Mouse (Mus musculus): ENCODE measurements around the gene Ptprcap. TPM values are rescaled to one million over a fixed set of nuclear protein-coding genes. Genes with fewer than 3 reads are reported as not detected.
A peak's percentile ranks its signal among the peaks of the same experiment; 100 is the strongest.

Ptprcap gene
- total and polyA plus RNA-seq, 3 experiments = 1.1 to 6.4 (median 1.7) TPM

- H3K27me3 ChIP-seq (ENCODE audit: control insufficient read depth, insufficient read depth, low read length) = no peaks in the 10 kb centered on the region
- peak within 1 kb of the TSS; percentile 98 for H3K4me3 ChIP-seq
- peaks cover 11% of the 10 kb centered on the region for H3K36me3 ChIP-seq (ENCODE audit: control insufficient read depth, insufficient read depth, low read length)
- TF ChIP-seq POLR2A (IDR thresholded peaks at IDR 0.05; ENCODE audit: insufficient read depth, low read depth, low read length) (no peak), CTCF (IDR thresholded peaks at IDR 0.05) (no peak), EP300 (IDR thresholded peaks at IDR 0.05; ENCODE audit: insufficient read depth, low read depth, low read length) (no peak)
- peaks cover 5% of the 10 kb centered on the region; the same call in 1 of the 2 replicates for H3K79me2 ChIP-seq (replicated peaks; ENCODE audit: control insufficient read depth, insufficient read depth, low read length)
- peak within 1 kb of the TSS; percentile 96 for H3K27ac ChIP-seq
- intact Hi-C loops (cut with DNase I) = no loop called here
- H3K4me1 ChIP-seq (ENCODE audit: control insufficient read depth, insufficient read depth, low read length) = peaks cover 7% of the 10 kb centered on the region
- 57% methylated on average over 4 of the region's 4 CpGs for WGBS
- DNase-seq = peak in 1 of 2 experiments; percentile 75
- H3K9ac ChIP-seq (ENCODE audit: low read depth, low read length) = peak within 1 kb of the TSS; percentile 99
Observed at GRCm38 (mm10) chr19:4190831-4191334, 37.5 kb downstream of the Ptprcap start, which contains the start of gene Tbc1d10c. TSS of gene Tbc1d10c (minus strand) at chr19:4191284.

GRCm38 (mm10) chr19:4191528-4192250 is 38.3 kb downstream of the Ptprcap start, which contains the start of gene Ppp1ca:
TSS of gene Ppp1ca (plus strand) at chr19:4192065.
- intact Hi-C loops (cut with DNase I) = loop anchor here (1.0 kb wide), 2 partner anchors 10 to 21 kb away; partner anchors contain the start of gene Rad9a
- peaks cover 8% of the 10 kb centered on the region for H3K4me1 ChIP-seq (ENCODE audit: control insufficient read depth, insufficient read depth, low read length)
- WGBS = 2% methylated on average over 45 of the region's 47 CpGs
- DNase-seq = peak; percentile 96 to 98
- H3K27ac ChIP-seq = peak within 1 kb of the TSS; percentile 96
- TF ChIP-seq CTCF (IDR thresholded peaks at IDR 0.05) (peak; percentile 84), POLR2A (IDR thresholded peaks at IDR 0.05; ENCODE audit: insufficient read depth, low read depth, low read length) (peak; percentile 79), EP300 (IDR thresholded peaks at IDR 0.05; ENCODE audit: insufficient read depth, low read depth, low read length) (0 out of 2 replicates have a peak, but pooled peaks have one; percentile 41)
- H3K36me3 ChIP-seq (ENCODE audit: control insufficient read depth, insufficient read depth, low read length) = peaks cover 12% of the 10 kb centered on the region
- peak within 1 kb of the TSS; percentile 99 for H3K9ac ChIP-seq (ENCODE audit: low read depth, low read length)
- H3K79me2 ChIP-seq (replicated peaks; ENCODE audit: control insufficient read depth, insufficient read depth, low read length) = peaks cover 5% of the 10 kb centered on the region; the same call in 1 of the 2 replicates
- no peaks in the 10 kb centered on the region for H3K27me3 ChIP-seq (ENCODE audit: control insufficient read depth, insufficient read depth, low read length)
- H3K4me3 ChIP-seq = peak within 1 kb of the TSS; percentile 98

DNA sequence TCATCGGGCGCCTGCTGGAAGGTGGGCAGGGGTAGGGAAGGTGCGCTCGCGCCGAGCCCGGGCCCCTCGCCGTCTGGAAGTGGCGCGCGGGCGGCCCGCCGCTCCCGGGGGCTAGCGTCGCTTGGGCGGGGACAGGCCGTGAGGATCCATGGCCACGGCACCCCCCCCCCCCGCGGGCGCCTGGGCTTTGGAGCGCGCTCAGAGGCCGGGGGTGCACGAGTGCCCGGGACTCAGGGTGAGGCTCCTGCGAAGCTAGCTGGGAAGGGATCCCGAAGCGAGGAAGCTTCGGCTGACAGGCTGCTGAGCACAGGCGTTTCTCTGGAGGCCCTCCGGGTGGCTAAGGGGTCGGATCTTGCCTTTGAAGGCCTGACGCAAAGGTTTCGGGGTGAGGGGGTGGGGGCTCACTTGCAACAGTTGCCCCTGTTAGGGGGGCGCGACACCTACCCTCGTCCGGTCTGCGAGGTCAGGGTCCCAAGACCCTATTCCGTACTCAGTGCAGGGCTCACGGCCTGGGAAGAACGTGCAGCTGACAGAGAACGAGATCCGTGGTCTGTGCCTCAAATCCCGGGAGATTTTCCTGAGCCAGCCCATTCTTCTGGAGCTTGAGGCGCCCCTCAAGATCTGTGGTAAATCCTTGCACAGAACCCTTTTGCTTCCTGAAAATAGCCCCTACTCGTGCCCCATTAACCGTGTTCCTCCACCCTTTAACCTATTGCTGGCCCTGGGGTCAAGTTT is 39.0 kb downstream of the Ptprcap start:
- Histone ChIP-seq H3K27me3 (ENCODE audit: control insufficient read depth, insufficient read depth, low read length) (no peaks in the 10 kb centered on the region), H3K27ac (peak overlapping the region; percentile 96), H3K36me3 (ENCODE audit: control insufficient read depth, insufficient read depth, low read length) (peaks cover 12% of the 10 kb centered on the region), H3K9ac (ENCODE audit: low read depth, low read length) (peak overlapping the region; percentile 99), H3K4me1 (ENCODE audit: control insufficient read depth, insufficient read depth, low read length) (peaks cover 10% of the 10 kb centered on the region), H3K79me2 (replicated peaks; ENCODE audit: control insufficient read depth, insufficient read depth, low read length) (peaks cover 5% of the 10 kb centered on the region; the same call in 1 of the 2 replicates), H3K4me3 (peak overlapping the region; percentile 98)
- DNase-seq = peak in 1 of 2 experiments; percentile 45
- TF ChIP-seq POLR2A (IDR thresholded peaks at IDR 0.05; ENCODE audit: insufficient read depth, low read depth, low read length) (no peak), EP300 (IDR thresholded peaks at IDR 0.05; ENCODE audit: insufficient read depth, low read depth, low read length) (no peak), CTCF (IDR thresholded peaks at IDR 0.05) (no peak)
- intact Hi-C loops (cut with DNase I) = loop anchor here (1.0 kb wide), 2 partner anchors 9 to 22 kb away; partner anchors contain the start of gene Rad9a
- under 1% methylated on average over 46 of the region's 52 CpGs for WGBS

- intact Hi-C loops (cut with DNase I) = no loop called here
- Histone ChIP-seq H3K36me3 (ENCODE audit: control insufficient read depth, insufficient read depth, low read length) (peaks cover 12% of the 10 kb centered on the region), H3K4me3 (peak overlapping the region; percentile 98), H3K27ac (peak overlapping the region; percentile 96; the same call in 1 of the 2 replicates), H3K4me1 (ENCODE audit: control insufficient read depth, insufficient read depth, low read length) (peaks cover 10% of the 10 kb centered on the region), H3K79me2 (replicated peaks; ENCODE audit: control insufficient read depth, insufficient read depth, low read length) (peaks cover 5% of the 10 kb centered on the region; the same call in 1 of the 2 replicates), H3K9ac (ENCODE audit: low read depth, low read length) (peak overlapping the region; percentile 99), H3K27me3 (ENCODE audit: control insufficient read depth, insufficient read depth, low read length) (no peaks in the 10 kb centered on the region)
- TF ChIP-seq POLR2A (IDR thresholded peaks at IDR 0.05; ENCODE audit: insufficient read depth, low read depth, low read length) = no peak
- TF ChIP-seq CTCF (IDR thresholded peaks at IDR 0.05) = no peak
- TF ChIP-seq EP300 (IDR thresholded peaks at IDR 0.05; ENCODE audit: insufficient read depth, low read depth, low read length) = no peak
- WGBS = 44% methylated on average over 6 of the region's 6 CpGs
- no peak for DNase-seq
Observed at GRCm38 (mm10) chr19:4193129-4193528, 39.7 kb downstream of the Ptprcap start.

DNA sequence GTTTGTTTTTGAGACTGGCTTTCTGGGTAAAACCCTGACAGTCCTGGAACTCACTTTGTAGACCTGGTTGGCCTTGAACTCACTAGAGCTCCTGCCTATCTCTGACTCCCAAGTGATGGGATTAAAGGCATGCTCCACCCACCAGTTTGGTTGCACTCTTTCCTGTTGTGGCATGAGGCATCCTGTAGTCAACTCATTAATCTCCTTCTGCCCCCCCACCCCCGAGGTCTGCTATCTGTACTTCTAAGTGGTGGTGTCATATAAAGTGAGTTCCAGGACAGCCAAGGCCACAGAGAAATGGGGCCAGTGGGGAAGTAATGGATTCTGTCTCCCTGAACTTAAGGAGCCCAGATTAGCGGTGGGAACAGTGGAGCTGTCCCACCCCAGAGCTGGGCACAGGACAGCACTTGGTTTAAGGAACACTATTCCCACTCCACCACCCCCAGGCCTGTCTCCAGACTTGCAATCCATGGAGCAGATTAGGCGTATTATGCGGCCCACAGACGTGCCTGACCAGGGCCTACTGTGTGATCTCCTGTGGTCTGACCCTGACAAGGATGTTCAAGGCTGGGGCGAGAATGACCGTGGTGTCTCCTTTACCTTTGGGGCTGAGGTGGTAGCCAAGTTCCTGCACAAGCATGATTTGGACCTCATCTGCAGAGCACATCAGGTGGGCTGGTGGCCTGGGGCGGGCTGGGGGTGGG is 40.8 kb downstream of the Ptprcap start:
- Histone ChIP-seq H3K27ac (no peak overlapping the region), H3K9ac (ENCODE audit: low read depth, low read length) (no peak overlapping the region), H3K27me3 (ENCODE audit: control insufficient read depth, insufficient read depth, low read length) (no peaks in the 10 kb centered on the region), H3K4me1 (ENCODE audit: control insufficient read depth, insufficient read depth, low read length) (peaks cover 10% of the 10 kb centered on the region), H3K36me3 (ENCODE audit: control insufficient read depth, insufficient read depth, low read length) (peaks cover 12% of the 10 kb centered on the region), H3K4me3 (no peak overlapping the region), H3K79me2 (replicated peaks; ENCODE audit: control insufficient read depth, insufficient read depth, low read length) (peaks cover 5% of the 10 kb centered on the region; the same call in 1 of the 2 replicates)
- WGBS = 78% methylated on average over 8 of the region's 8 CpGs
- intact Hi-C loops (cut with DNase I) = no loop called here
- no peak for TF ChIP-seq POLR2A (IDR thresholded peaks at IDR 0.05; ENCODE audit: insufficient read depth, low read depth, low read length)
- no peak for TF ChIP-seq EP300 (IDR thresholded peaks at IDR 0.05; ENCODE audit: insufficient read depth, low read depth, low read length)
- TF ChIP-seq CTCF (IDR thresholded peaks at IDR 0.05) = no peak
- no peak for DNase-seq
